Mouse (Mus musculus) CD4-positive naive resting alpha-beta T cell, adult 76 days (primary cell): ENCODE data around the gene Zkscan5. TPM values are rescaled to one million over a fixed set of nuclear protein-coding genes. Genes with fewer than 3 reads are reported as not detected.

Source experiments
- total RNA-seq: library from RNA; stranded (reverse); gene quantifications from one replicate; pipeline ENCODE4 v1.2.4, GENCODE M21; 2023

Gene Zkscan5
- total RNA-seq = 11.2 TPM

GRCm38 (mm10) chr5:145203936-145204691 is at the start of gene Zkscan5:
Gene Zkscan5, plus strand, starts transcription at chr5:145204562.

GRCm38 (mm10) chr5:145166536-145167305 is 37.6 kb upstream of the Zkscan5 start, which contains the start of the genes Ptcd1 and Cpsf4:
Gene Ptcd1, minus strand, starts transcription at chr5:145167108.
Gene Cpsf4, plus strand, starts transcription at chr5:145167213.

GRCm38 (mm10) chr5:145191962-145192361 is 12.4 kb upstream of the Zkscan5 start, which contains the start of gene Atp5j2:
Gene Atp5j2, minus strand, starts transcription at chr5:145192062.

GRCm38 (mm10) chr5:145201321-145201991 is 2.9 kb upstream of the Zkscan5 start, which contains the start of gene Zkscan14:
Gene Zkscan14, minus strand, starts transcription at chr5:145201868.

GRCm38 (mm10) chr5:145231367-145231871 is 27.1 kb downstream of the Zkscan5 start, which contains the start of gene Zfp655:
Gene Zfp655, plus strand, starts transcription at chr5:145231715.

Other genes with a start within 250 kb of the Zkscan5 start
- gene Smurf1, start 238.7 kb upstream of the Zkscan5 start, total RNA-seq = 60.8 TPM
- gene Gm4871, start 171.8 kb upstream of the Zkscan5 start, total RNA-seq = not detected
- not detected for gene 1700018F24Rik, start 161.6 kb upstream of the Zkscan5 start, total RNA-seq
- 102 TPM for gene Arpc1a, start 120.7 kb upstream of the Zkscan5 start, total RNA-seq
- not detected for gene Kpna7, start 120.5 kb upstream of the Zkscan5 start, total RNA-seq
- gene Arpc1b, start 90.3 kb upstream of the Zkscan5 start, total RNA-seq = 326 TPM
- gene Pdap1, start 64.3 kb upstream of the Zkscan5 start, total RNA-seq = 40.9 TPM
- 215 TPM for gene Bud31, start 64.2 kb upstream of the Zkscan5 start, total RNA-seq
- 19.4 TPM for gene Ptcd1, start 37.5 kb upstream of the Zkscan5 start, total RNA-seq
- gene Cpsf4, start 37.3 kb upstream of the Zkscan5 start, total RNA-seq = 45.6 TPM
- 141 TPM for gene Atp5j2, start 12.5 kb upstream of the Zkscan5 start, total RNA-seq
- gene Zkscan14, start 2.7 kb upstream of the Zkscan5 start, total RNA-seq = 50.7 TPM
- gene Zfp655, start 27.2 kb downstream of the Zkscan5 start, total RNA-seq = 81.9 TPM
- gene Zscan25, start 75.9 kb downstream of the Zkscan5 start, total RNA-seq = 41.5 TPM
- not detected for gene Cyp3a57, start 140.7 kb downstream of the Zkscan5 start, total RNA-seq